Mouse (Mus musculus) erythroblast, embryonic 14.5 days (primary cell): ENCODE results near the gene Siah3. TPM values are rescaled to one million over a fixed set of nuclear protein-coding genes. Genes with fewer than 3 reads are reported as not detected.

Experiments used
- H3K27me3 ChIP-seq: 2 replicates; pipeline ENCODE4 v1.6.1; 2012; ENCODE audit warnings: inconsistent platforms; ENCODE audit not compliant: control insufficient read depth
- H3K36me3 ChIP-seq: 2 replicates; pipeline ENCODE4 v1.6.1; 2012; ENCODE audit warnings: mild to moderate bottlenecking, inconsistent platforms; ENCODE audit not compliant: control insufficient read depth
- H3K4me1 ChIP-seq: 2 replicates; pipeline ENCODE4 v1.6.1; 2012; ENCODE audit warnings: inconsistent platforms; ENCODE audit not compliant: control insufficient read depth
- H3K4me3 ChIP-seq: replicated peaks from 2 replicates; pipeline ENCODE3; 2012; ENCODE audit warnings: moderate library complexity, mild to moderate bottlenecking, inconsistent platforms
- H3K9me3 ChIP-seq: 2 replicates; pipeline ENCODE4 v1.6.1; 2012; ENCODE audit warnings: low read length, inconsistent platforms, mixed read lengths; ENCODE audit not compliant: control insufficient read depth
- GATA1 ChIP-seq: IDR thresholded peaks from 2 replicates; pipeline ENCODE4 v1.6.1; 2012; ENCODE audit warnings: low read length, inconsistent platforms, mixed read lengths
- TAL1 ChIP-seq: IDR thresholded peaks from 3 replicates; pipeline ENCODE4 v1.6.1; 2012; ENCODE audit warnings: low read length, inconsistent platforms, mixed read lengths
- polyA plus RNA-seq: library from polyadenylated mRNA; stranded (reverse); fragments of >175 nt; gene quantifications from 2 replicates; pipeline ENCODE4 v1.2.3, GENCODE M21; 2012

The Siah3 gene
- polyA plus RNA-seq = 0.01 and 0.02 TPM in 2 replicates

DNA sequence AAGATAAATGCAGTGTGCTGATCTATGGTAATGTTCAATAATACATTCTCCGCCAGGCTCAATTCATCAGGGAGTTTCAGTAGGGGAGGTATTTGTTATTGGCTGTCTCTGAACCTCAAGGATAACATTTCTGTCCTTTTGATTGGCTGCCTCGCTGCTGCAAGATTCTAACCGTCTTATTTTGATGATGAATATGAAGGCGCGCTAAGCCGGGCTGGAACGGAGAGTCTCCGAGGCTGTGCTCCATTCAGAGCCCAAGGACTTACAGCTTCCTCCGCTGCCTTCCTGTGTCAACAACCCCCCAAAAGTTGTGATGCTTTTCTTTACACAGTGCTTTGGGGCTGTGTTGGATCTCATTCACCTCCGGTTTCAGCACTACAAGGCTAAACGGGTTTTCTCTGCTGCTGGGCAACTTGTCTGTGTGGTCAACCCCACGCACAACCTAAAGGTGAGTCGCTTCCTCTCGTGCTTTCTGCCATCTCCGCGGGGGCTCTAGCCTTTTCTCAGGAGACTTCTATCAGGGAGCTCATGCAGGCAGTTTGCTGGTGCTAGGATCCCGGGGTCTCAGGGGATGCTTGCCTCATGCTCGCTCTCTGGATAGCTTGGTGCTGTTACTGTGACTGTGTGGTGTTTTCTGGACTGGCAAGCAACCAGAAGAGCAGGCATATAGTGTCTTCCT is at the start of gene Siah3:
Siah3 (plus strand) TSS at position 240 of the 679 bp plus-strand sequence.
- Histone ChIP-seq H3K9me3 (no peaks in the 10 kb centered on the region), H3K27me3 (peaks cover 31% of the 10 kb centered on the region), H3K4me1 (no peaks in the 10 kb centered on the region), H3K36me3 (no peaks in the 10 kb centered on the region), H3K4me3 (no peak within 1 kb of the TSS)
- no peak for TF ChIP-seq TAL1
- TF ChIP-seq GATA1 = no peak

DNA sequence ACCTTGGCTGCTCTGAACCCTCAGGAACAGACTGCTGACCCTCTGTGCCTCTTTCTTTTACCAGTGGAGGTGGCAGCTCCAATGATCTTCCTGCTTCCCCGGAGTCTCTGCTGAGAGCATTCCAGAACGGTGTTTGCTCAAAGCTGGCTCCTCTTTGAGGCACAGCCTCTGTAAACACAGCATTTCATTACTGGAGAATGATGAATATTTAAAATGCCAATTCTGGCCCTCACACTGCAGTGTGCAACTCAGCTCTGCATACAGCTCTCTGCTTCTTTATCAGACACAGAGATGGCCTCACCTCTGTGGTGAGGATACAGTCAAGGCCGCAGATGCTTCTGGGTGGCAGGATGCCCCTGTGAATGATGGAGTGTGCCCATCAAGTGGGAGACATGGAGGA is 46.0 kb upstream of the Siah3 start:
- no peaks in the 10 kb centered on the region for H3K27me3 ChIP-seq
- TF ChIP-seq GATA1 = no peak
- TF ChIP-seq TAL1 = no peak
- no peaks in the 10 kb centered on the region for H3K36me3 ChIP-seq
- peaks cover 6% of the 10 kb centered on the region; the same call in 1 of the 2 replicates for H3K9me3 ChIP-seq
- no peaks in the 10 kb centered on the region for H3K4me1 ChIP-seq
- H3K4me3 ChIP-seq = no peak overlapping the region

DNA sequence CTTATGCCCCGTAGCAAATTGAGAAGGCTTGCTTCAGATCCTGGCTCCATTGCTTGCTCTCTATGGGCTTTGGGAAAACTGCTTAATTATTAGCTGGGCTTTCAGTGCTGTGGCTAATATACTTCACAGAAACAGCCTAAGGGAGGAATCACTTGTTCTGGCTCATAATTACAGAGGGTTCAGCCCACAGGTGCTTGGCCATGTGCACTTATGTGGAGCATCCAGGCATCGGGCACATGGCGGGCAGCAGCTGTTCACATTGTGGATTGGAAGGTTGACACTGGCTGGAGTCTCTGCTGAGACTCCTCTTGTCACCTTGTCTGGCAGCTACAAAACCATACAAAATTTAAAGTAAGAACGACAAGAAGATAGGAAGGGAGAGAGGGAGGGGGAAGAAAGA is 45.4 kb upstream of the Siah3 start:
- Histone ChIP-seq H3K9me3 (peaks cover 8% of the 10 kb centered on the region; the same call in 1 of the 2 replicates), H3K36me3 (no peaks in the 10 kb centered on the region)
- TF ChIP-seq GATA1 (no peak), TAL1 (no peak)

DNA sequence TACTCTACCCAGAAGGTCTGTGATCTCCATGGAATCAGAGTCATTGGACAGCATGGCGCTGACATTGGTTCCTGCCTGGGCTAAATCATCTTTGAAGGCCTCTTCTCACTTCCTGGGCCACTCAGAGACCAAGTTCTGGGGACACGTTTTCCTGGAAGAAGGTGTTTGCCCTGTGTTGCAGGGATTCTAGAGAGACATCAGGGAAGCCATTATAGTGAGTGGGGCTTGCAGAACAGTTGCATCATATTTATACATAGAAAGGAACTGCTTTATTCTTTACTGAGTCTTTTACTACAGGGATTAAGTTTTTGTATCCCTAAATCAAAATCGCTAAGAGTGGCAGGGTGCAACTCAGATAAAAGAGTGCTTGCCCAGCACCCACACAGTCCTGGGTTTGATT is 37.1 kb upstream of the Siah3 start:
- H3K4me1 ChIP-seq = no peaks in the 10 kb centered on the region
- no peak for TF ChIP-seq GATA1
- TF ChIP-seq TAL1 = no peak
- H3K9me3 ChIP-seq = peaks cover 16% of the 10 kb centered on the region
- no peaks in the 10 kb centered on the region for H3K36me3 ChIP-seq
- no peaks in the 10 kb centered on the region for H3K27me3 ChIP-seq
- H3K4me3 ChIP-seq = no peak overlapping the region

More for the DNA sequence above, 45.4 kb upstream of the Siah3 start:
- Histone ChIP-seq H3K4me1 (no peaks in the 10 kb centered on the region), H3K4me3 (no peak overlapping the region), H3K27me3 (no peaks in the 10 kb centered on the region)

DNA sequence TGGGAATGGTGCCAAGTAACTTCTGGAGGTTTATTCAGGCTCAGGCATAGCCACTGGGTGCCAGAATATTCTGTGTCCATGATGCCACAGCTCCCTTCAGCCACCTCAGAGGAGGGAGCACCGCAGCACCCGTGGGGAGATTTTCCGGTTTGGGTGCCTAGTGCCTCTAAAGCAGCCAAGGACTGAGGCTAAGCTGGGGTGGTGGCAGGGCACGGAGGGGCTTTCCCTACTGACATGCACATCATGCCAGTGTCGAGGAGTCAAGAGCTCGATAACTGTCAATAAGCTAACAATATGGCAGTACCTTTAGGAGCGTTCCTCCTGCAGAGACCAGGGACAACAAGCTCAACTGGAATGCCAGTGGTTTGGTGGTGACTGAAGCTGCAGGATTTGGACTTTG is 35.9 kb upstream of the Siah3 start:
- H3K4me3 ChIP-seq = no peak overlapping the region
- no peaks in the 10 kb centered on the region for H3K36me3 ChIP-seq
- no peaks in the 10 kb centered on the region for H3K4me1 ChIP-seq
- H3K9me3 ChIP-seq = peaks cover 13% of the 10 kb centered on the region
- H3K27me3 ChIP-seq = no peaks in the 10 kb centered on the region
- TF ChIP-seq TAL1 (no peak), GATA1 (no peak)

DNA sequence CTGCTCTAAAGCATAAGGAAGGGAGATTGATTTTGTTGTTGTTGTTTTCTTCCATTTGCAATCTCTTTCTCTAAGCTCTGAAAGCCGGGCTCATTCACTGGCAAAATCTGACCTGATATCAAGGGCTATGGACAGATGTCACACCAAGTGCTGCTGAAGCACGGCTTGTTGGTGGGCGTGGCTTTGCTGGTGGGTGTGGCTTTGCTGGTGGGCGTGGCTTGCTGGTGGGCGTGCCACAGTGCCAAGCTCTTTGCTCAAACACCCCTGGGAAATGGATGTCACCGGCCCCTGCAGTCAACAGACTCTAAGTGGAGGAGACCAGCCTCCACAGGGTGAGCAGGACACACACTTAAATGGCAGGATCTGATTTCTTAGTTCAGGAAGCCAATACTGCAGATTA is 35.0 kb upstream of the Siah3 start:
- H3K36me3 ChIP-seq = no peaks in the 10 kb centered on the region
- H3K9me3 ChIP-seq = peaks cover 8% of the 10 kb centered on the region
- H3K4me3 ChIP-seq = no peak overlapping the region
- no peaks in the 10 kb centered on the region for H3K27me3 ChIP-seq
- TF ChIP-seq GATA1 (no peak), TAL1 (no peak)
- H3K4me1 ChIP-seq = no peaks in the 10 kb centered on the region

DNA sequence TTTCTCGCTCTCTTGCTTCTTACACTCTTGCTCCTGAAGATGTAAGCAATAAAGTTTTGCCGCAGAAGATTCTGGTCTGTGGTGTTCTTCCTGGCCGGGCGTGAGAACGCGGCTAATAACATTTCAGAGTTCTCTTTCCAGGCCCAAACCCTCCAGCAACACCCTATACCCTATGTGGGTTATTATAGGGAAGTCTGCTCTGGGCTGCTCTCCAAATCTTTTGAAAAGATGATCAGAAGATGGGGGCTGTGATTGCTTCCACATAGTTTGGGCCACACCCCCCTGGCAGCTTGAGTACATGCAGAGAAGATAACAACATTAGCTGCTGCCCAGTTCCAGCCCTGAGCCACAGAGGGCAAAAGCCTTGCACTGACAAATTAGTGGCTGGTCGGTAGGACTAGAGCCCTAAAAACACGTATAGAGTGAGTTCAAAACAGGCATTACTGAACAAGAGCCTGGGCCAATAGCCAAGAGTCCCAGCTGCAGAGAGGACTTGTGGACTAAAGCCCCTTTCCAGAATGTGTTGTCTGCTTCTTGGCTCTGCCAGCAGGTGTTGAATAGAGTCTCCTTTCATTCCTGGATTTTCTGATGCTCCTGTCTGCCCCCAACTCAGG is 24.5 kb upstream of the Siah3 start:
- H3K9me3 ChIP-seq = no peaks in the 10 kb centered on the region
- no peaks in the 10 kb centered on the region for H3K27me3 ChIP-seq
- H3K4me3 ChIP-seq = no peak overlapping the region
- TF ChIP-seq TAL1 = no peak
- TF ChIP-seq GATA1 = no peak
- no peaks in the 10 kb centered on the region for H3K4me1 ChIP-seq
- H3K36me3 ChIP-seq = no peaks in the 10 kb centered on the region

DNA sequence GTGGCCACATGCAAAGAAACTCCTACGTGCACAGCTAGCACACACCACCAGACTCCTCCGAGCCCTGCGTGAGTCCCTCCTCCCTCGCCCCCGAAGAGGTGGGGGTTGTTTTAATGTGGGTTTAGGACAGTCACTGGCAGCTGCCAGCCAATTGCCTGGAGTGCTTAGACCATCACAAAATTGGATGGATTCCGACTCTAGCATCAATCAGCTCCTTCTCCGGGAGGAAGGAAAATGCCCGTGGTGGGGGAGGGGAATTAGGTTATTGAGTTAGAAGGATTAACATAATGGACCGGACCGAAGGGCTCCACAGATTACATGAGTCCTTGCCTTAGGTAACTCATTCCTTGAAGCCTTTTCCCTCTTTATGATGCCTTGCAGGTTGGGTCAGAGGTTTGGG is 22.9 kb upstream of the Siah3 start:
- Histone ChIP-seq H3K4me3 (no peak overlapping the region), H3K9me3 (no peaks in the 10 kb centered on the region), H3K27me3 (no peaks in the 10 kb centered on the region), H3K4me1 (no peaks in the 10 kb centered on the region), H3K36me3 (no peaks in the 10 kb centered on the region)
- TF ChIP-seq GATA1 (no peak), TAL1 (no peak)

DNA sequence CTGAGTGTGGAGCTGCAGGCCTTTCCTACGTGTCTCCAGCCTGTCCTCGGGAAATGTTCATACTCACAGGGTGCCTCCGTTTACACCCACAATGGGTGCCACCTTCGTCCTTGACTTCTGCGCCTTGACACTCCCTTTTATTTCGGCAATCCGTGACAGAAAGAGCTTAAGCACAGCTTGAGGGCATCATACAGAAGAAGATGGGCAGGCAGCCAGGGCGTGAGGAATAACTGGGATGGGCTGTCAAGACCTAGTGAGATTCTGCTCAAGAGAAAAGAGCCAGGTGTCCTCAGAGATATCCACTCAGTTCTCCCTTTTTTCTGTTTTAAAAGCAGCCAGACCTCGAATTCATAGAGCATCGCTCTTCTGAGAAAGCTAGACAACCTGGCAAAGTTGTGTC is 21.2 kb upstream of the Siah3 start:
- no peak for TF ChIP-seq GATA1
- no peak for TF ChIP-seq TAL1
- no peaks in the 10 kb centered on the region for H3K36me3 ChIP-seq
- no peaks in the 10 kb centered on the region for H3K9me3 ChIP-seq
- no peaks in the 10 kb centered on the region for H3K27me3 ChIP-seq
- H3K4me3 ChIP-seq = no peak overlapping the region
- no peaks in the 10 kb centered on the region for H3K4me1 ChIP-seq
